Mouse (Mus musculus): ENCODE results near the gene Pkd1l2.

Gene Pkd1l2

DNA sequence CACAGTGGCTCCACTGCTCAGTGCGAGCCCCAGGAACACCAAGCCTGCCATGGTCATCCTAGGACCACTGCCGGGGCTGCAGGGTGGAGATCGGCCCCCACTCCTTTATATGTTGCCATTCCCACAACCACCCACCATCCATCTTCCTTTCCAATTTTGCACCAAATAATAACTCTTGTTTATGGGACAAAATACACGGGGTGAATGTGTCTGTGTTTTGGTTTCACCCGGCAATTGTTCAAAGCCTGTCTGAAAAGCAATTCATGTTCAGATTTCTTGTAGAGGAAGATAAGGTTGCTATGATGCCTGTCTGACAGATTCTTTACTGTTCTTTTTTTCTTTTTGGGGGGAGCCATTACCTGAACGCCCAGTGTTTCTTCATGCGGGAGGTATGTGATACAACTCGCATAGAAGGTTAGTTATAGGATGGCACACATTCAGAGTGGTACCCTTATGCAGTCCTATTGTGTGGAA, at the start of gene Pkd1l2:
Gene Pkd1l2 (minus strand): TSS at position 51 of the 474 bp plus-strand sequence.
- no peak for DNase-seq (ENCODE audit: low read depth, low spot score)

DNA sequence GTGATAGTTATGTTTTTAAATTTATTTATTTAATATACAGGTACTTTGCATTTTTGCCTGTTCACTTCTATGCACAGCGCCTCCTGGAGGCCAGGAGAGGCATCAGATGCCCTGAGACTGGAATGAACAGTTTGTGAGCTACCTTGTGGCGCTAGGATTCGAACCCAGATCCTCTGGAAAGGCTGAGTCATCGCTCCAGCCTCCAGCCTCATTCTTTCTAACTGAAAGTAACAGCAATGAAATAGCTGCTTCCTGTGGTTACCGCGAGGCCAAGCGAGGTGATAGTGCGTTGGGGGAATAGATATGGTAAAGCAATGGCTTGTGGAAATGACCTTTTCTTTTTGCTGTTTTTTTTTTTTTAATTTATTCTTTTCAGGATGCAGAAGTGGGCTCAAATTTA, 44.8 kb upstream of the Pkd1l2 start:
- DNase-seq (ENCODE audit: low read depth, low spot score): no peak

DNA sequence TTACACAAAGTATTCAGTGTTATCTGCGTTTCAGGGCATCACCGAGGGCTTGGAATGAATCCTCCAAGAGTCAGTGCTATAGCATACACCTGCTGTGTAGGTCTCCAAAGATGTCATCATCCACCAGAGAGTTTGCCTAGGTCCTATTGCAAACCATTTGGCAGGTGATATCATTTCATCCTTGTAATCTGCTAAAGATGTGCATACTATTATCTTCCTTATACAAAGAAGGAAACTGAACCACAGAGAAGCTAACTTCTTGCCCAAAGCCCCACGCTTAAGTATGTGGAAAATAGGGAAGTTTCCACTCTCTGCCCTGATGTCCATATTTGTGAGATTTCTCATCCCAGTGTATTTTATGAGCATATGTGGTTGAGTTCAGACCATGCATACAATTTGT, 44.2 kb upstream of the Pkd1l2 start:
- DNase-seq (ENCODE audit: low read depth, low spot score): no peak

DNA sequence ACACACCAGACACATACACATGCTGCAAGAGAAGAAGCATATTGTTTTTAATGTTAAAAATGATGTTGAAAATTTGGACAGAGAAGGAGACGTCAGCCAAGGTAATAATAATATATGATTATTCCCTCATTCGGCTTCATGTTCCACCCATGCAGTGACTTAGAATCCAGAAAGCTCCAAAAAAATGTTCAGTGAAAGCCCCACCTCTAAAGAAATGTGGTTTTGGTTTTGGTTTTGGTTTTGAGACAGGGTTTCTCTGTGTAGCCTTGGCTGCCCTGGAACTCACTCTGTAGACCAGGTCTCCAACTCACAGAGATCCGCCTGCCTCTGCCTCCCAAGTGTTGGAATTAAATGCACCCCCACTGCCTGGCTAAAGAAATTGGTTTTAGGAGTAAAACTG, 43.6 kb upstream of the Pkd1l2 start:
- DNase-seq (ENCODE audit: low read depth, low spot score): no peak

DNA sequence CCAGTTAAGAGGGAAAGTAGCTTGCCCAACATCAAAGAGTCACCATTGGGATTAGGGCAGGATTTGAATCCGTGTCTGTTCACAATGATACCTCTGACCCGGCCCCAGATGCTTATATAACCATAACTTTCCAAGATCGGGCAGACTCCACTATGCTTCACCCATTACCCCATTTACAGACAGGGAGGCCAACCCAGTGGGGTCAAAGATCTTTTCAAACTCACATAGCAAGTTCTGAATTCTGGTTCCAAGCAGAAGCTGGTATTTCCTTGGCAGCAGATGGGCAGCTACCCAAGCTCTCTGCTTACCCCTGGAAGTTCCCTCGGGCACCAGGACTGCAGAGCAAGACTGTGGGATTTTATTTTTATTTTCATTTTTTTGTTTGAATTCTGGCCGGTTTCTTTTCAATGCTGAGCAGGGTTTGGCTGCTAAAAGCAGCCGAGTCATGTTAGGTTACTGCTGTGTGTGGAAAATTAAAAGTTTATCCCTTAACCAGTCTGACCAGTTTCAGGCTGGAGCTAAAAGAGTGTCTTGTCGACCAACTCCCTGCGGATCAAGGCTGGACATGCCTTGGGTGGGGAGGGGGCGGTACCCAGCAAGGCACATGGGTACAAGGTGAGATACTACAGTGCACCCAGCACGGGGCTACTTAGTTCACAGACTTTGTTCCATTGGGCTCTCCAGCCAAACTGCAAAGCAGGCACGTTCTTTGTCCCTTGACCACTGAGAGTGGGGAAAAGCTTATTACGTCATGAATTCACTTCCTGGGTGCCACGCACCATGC, 41.8 kb upstream of the Pkd1l2 start:
- no peak for DNase-seq (ENCODE audit: low read depth, low spot score)

DNA sequence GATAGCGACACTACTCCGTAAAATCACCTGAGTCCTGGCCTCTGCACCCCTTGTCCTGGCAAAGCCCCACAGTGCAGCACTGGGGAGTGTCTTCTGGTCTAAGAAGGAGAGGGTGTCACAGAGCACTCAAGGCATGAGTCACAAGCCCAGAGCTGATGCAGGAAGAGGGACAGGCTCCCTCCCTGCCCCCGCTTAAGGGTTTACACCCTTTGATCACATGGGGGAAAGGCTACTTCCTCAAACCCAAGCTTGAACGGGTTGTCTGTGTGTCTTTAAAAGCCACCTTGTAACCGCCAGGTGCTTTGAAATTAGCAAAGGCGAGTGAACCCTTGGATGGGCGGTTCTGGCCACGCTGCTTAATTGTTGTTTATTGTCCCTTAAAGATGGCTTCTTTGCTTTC, 39.0 kb upstream of the Pkd1l2 start:
- no peak for DNase-seq (ENCODE audit: low read depth, low spot score)

DNA sequence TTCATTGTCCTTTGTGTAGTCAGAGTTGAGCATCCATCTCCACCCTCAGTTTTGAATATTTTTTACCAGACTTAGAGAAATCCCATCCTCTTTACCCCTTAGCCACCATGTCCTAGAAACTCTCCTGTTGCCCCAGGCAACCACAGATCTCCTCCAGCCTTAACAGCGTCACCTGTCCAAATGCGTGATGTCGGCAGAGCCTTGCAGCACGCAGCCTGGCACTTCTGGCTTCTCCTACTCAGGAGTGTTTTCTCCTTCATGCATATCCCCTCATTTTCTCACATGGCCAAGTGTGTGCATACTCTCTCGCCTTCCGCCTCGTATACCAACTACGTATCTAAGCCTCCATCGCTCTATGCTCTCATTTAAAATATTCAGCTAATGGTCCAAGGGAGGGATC, 36.2 kb upstream of the Pkd1l2 start:
- no peak for DNase-seq (ENCODE audit: low read depth, low spot score)

DNA sequence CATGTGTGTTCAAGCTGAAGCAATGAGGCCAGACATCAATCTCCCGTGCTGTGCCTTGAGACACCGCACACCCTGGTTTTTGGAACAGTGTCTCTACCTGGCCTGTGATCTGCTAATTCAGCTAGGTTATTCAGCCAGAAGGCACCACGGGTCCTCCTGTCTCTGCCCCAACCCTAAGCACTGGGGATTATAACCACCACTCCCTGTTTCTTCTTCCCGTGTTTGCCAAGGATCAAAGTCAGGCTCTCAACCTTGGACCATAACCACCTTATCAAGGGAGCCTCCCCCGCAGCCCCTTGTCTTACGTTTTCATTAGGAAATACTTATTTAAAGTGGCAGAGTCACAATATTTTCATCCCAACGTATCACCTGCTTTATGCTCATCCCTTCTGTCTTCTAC, 34.3 kb upstream of the Pkd1l2 start:
- no peak for DNase-seq (ENCODE audit: low read depth, low spot score)

DNA sequence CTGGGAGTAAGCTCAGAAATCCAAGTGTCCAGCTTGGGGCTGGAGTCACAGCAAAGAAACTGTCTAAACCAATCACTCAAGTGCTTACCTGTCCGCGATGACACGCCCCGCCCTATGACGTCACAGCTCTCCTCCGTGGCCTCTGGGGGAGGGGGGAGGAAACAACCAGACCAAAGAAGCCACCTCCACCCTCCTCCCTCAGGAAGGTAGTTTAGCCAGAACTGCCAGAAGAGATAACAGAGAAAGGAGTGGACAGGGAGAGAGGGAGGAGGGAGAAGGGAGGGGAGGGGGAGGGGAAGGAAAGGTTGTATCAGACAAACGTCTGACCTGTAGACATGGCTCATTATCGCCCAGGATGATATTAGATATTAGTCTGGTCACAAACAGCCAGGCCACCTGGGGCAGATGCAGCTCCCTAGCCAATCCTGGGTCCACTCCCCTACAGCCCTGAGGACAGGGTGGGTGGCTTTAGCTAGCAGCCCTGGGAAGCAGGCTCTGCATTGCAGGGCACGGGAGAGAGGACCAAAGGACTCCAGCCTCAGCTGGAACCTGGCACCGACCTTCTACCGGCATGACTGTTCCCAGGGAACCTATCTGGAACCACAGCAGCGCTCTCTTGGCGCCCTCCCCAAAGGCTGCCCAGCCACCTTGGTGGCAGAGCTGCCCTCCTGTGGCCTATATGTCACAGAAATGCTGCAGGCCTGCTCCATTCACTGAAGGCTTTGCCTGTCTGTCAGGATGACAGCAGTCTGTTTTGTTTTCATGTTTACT, 33.6 kb upstream of the Pkd1l2 start:
- DNase-seq (ENCODE audit: low read depth, low spot score): no peak

DNA sequence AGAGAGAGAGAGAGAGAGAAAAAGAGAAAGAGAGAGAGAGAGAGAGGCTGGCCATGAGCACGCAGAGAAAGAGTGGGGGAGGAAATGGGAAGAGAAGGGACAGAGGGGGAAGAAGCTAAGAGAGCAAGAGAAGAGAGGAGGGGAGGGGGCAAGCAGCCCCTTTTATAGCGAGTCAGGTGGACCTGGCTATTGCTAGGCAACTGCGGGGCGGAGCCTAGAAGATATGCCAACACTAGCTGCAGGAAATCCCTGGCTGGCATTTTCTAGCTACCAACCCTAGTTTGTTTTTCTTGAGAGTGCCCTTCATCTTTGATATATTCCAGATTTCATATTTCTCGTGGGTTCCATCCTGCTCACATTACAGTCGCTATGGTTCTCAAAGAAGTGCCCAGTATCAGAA, 32.8 kb upstream of the Pkd1l2 start:
- DNase-seq (ENCODE audit: low read depth, low spot score): no peak

DNA sequence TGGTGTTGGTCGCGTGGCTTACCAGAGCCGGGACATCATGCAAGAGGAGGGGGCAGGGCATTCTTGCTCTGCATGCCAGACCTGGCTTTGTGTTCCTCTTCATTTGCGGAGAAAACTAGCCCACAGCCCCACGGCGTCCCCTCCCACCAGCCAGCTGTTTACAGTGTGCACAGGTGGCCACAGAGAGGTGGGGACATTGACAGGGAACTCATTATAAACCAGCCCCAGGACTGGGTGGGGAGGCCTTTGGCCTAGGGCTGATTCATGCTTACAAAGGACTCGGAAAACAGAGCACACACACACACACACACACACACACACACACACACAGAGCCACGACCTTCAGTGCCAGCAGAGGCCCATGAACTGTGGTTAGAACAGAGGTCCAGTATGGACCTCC, 30.0 kb upstream of the Pkd1l2 start:
- no peak for DNase-seq (ENCODE audit: low read depth, low spot score)

DNA sequence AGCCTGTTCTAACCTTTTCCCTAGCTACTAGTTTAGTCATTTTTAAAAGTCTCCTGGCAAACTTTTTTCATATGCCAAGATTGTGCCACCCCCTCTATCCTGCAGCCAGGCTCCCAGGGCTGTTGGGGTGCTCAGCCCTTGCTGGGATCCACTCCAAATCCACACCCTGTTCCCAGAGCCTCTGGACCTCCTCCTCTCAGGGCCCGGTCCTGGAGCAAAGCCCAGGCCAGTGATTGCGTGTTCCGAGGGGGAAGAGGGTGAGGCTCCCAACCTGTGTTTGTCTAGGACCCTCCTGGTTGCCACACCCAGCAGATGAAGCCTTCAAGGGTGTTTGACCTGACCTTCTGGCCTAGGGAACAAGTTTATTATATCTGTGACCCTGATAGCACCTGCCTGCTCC, 29.4 kb upstream of the Pkd1l2 start:
- DNase-seq (ENCODE audit: low read depth, low spot score): no peak

DNA sequence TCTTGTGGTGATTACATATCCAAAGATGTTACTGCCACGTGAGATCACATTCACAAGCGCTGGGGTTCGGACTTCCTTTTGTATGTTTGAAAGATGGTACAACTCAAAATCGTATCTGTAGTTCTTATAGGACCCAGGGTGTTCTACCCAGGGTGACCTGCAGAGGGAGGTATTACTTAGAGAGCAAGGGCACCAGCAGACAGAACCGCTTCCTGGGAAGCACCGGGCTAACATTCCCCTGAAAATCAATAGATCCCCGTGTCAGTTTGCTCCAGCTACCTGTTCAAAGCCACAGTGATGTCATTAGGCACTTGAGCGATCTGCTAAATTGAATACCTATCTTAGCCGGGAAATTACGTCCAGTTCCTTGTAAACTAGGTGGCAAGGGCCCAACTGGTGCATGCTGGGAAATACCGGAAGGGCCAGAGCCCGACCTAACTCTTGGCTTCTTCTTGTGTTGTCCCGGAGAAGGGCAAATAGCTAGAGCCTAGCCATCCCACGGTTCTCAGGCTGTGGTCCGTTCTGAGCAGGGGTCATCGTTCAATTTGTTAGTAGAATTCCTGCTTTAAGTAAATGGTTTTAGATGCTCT, 27.6 kb upstream of the Pkd1l2 start:
- no peak for DNase-seq (ENCODE audit: low read depth, low spot score)

DNA sequence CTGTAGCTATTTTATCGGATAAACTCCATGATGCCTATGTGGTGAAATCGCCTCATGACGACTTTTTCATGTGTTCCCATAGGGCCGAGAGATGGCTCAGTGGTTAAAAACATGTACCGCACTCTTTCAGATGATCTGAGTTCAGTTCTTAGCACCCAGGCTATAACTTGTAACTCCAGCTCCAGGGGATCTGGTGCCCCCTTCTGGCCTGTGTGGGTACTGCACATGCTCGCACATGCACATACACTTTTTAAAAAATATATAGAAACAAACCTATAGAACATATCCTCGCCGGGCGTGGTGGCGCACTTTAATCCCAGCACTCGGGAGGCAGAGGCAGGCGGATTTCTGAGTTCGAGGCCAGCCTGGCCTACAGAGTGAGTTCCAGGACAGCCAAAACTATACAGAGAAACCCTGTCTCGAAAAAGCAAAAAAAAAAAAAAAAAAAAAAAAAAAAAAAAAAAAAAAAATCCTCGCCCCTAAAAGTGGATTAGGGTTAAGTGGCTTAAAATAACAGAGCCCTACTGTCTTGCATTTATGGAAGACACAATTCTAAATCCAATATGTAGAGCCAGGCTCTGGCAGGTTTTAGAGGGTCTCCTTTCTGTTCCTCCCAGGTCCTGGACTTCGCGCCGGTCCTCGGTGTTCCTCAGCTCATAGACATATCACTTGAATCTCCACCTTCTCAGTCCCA, 26.9 kb upstream of the Pkd1l2 start:
- no peak for DNase-seq (ENCODE audit: low read depth, low spot score)

DNA sequence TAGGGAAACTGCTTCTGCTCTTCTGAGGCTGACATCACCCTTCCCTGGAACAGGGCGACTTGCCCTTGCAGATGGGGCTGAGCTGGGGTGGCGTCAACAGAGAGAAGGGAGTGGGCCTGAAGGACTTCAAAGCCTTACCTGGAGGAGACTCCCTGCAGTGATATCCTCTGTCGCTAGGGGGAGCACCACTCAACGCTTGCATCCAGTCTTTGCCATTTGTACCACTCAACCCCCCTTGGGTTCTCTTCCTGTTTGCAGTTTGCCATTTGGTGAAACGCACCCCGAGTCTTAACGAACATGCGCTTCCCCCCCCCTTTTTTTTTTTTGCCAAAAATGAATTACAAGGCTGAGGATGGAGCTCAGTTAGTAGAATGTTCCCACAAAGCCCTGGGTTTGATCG, 25.3 kb upstream of the Pkd1l2 start:
- DNase-seq (ENCODE audit: low read depth, low spot score): peak; percentile 46

DNA sequence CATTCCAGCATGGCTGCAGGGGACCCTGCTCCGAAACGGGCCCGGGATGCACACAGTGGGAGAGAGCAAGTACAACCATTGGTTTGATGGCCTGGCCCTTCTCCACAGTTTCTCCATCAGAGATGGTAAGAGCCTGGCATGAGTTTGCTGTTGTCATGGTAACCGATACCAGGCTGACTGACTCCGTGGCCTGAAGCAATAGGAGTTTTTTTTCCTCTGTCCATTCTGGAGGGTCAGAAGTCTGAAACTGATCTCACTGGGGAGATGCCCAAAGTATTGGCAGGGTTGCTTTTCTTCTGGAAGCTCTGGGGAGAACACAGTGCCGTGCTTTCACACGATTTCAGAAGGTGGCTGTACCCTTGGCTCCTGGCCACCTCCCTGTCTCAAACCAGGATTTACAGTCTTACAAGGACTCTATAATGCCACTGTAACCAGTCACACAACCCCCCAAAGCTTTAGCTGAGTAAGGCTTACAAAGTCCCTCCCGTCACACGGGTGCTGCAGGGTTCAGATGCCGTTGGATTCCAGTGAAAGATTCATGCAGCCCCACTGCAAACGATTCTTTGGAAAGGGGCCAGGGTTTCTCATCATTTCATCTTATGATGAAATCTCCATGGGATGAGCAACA, 15.4 kb upstream of the Pkd1l2 start:
- DNase-seq (ENCODE audit: low read depth, low spot score): no peak

DNA sequence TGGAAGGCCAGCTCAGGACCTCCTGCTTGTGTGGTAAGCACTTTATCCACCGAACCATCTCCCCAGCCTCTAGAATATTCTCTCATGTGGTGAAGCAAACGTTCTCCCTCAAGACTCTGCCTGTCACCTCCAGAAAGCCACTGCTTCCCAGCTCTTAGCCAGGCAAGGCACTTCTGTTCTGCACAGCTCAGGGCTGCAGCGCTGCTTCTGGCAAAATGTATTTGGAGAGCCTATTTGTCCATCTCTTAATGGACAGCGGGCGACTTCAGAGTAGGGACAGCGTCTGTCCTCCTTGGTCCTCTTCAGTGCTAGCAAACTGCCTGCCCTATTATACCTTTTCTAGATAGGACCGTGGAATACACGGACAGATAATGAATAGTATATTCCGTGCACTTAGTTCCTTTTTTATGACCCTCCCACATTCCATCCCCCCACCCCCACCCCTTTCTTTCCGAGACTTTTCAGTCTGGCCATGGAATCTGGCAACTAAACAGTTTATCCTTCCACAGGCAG, 14.9 kb upstream of the Pkd1l2 start:
- no peak for DNase-seq (ENCODE audit: low read depth, low spot score)

DNA sequence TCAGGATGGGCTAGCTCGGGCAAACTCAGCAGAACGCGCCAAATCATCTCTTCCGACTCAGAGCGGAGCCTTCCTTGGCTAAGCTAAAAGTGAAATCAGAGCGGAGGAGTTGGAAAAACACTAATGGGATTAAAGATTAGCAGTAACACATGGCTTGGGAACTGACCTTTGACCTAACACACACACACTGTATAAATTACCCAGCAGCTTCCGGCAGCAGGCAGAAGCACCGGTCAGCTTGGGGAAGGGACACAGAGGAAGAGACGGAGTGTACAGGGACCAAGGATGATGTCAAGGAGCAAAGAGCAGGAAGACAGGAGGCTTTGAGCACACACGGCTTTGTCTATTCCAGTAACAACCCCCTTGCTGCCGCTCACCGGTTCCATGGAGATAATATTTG, 13.4 kb upstream of the Pkd1l2 start, which contains the start of gene Bco1:
Gene Bco1 (plus strand): TSS at position 208 of the 400 bp plus-strand sequence.
- DNase-seq (ENCODE audit: low read depth, low spot score): no peak

DNA sequence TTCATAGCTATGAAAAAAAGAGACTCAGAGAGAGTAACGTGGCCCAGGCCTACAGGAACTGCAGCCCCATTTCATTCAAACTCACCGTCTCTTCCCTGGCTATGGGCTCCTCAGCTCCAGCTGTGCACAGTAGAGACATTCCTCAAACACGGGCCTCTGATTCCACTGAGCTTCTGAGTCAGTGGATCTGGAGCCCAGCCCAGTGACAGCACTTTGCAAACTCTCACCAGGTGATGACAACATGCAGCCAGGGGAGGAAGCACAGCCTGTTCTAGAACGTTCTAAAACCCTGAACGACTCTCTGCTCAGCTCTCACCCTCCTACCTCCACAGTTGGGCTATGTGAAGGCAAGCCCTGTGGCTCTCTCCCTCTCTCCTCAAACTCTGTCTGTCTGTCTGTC, 11.8 kb upstream of the Pkd1l2 start:
- DNase-seq (ENCODE audit: low read depth, low spot score): no peak

DNA sequence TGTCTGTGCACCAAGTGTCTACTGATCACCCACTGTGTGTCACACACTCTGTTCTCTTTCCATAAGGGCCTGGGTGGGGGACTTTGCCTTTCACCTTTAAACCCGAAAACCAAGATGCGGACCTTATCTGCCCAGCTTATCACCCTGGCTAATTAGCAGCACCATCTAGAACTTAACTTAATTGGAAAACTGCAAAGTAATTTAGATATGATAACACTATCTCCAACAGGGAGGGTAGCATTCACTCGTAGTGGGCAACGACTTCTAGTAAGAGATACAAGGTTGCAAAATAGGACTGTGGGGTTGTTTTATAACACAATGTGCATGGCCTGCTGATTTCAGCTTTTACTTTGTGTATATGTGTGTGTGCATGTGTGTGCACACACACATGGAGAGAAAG, 7.6 kb upstream of the Pkd1l2 start:
- DNase-seq (ENCODE audit: low read depth, low spot score): no peak

DNA sequence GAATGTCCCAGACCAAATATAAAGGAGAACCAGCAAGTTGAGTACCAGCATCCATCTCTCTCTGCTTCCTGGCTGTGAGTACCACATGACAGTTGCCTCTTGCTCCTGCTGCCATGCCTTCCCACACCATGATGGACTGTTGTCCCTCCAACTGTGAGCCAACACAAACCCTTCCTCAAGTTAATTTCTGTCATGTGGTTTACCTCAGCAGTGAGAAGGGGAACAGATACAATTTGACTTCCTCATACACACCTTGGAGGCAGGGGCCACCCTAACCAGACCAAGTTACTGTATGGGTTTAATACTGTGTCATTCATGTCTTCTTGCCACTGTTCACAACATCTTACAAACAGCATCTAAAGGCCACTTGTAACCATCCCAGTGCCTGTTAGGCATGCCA, 4.8 kb upstream of the Pkd1l2 start:
- DNase-seq (ENCODE audit: low read depth, low spot score): no peak

Measured in embryo, embryonic 11.5 days (tissue).